Mouse (Mus musculus) stomach, embryonic 15.5 days (tissue): ENCODE measurements around the gene Insr. TPM values are rescaled to one million over a fixed set of nuclear protein-coding genes. Genes with fewer than 3 reads are reported as not detected.
"Not testable (repeated sequence)": the region's sequence is repeated elsewhere in the genome, so short reads cannot be mapped to it uniquely, and the experiment has no call there.

Experiments
- ATAC-seq: fragments of 200-750 bp; cut with Nextera tagmentation; 2 replicates; pipeline ENCODE4 v1.8.0; 2017; ENCODE audit warnings: low read depth, moderate number of reproducible peaks, moderate TSS enrichment; ENCODE audit not compliant: insufficient read depth, low FRiP score
- H3K27ac ChIP-seq: fragments of 300-500 bp; sonication (generic); 2 replicates; pipeline ENCODE4 v1.5.1; 2015; ENCODE audit warnings: mild to moderate bottlenecking, inconsistent platforms
- H3K27me3 ChIP-seq: fragments of 300-500 bp; sonication (generic); replicated peaks from 2 replicates; pipeline ENCODE4 v1.6.1; 2015; ENCODE audit warnings: inconsistent platforms
- H3K36me3 ChIP-seq: fragments of 300-500 bp; sonication (generic); 2 replicates; pipeline ENCODE4 v1.6.1; 2015; ENCODE audit warnings: inconsistent platforms
- H3K4me1 ChIP-seq: fragments of 300-500 bp; sonication (generic); 2 replicates; pipeline ENCODE4 v1.6.1; 2015; ENCODE audit warnings: inconsistent platforms
- H3K4me2 ChIP-seq: fragments of 300-500 bp; sonication (generic); 2 replicates; pipeline ENCODE4 v1.6.1; 2015; ENCODE audit warnings: mild to moderate bottlenecking, inconsistent platforms
- H3K4me3 ChIP-seq: fragments of 300-500 bp; sonication (generic); replicated peaks from 2 replicates; pipeline ENCODE4 v1.5.1; 2015; ENCODE audit warnings: inconsistent platforms
- H3K9ac ChIP-seq: fragments of 300-500 bp; sonication (generic); 2 replicates; pipeline ENCODE4 v1.6.1; 2015; ENCODE audit warnings: inconsistent platforms
- H3K9me3 ChIP-seq: fragments of 300-500 bp; sonication (generic); 2 replicates; pipeline ENCODE4 v1.6.1; 2016; ENCODE audit warnings: inconsistent platforms
- WGBS: fragments of 180-500 bp; shearing (Covaris S2); methylation state at CpG from one replicate; pipeline ENCODE4 v1.1.7; 2015; 5-methylcytosine and 5-hydroxymethylcytosine counted together
- polyA plus RNA-seq: library from polyadenylated mRNA; unstranded; fragments of >200 nt; fragmentation: Nextera tagmentation; extraction: Ambion mirVana; gene quantifications from 2 replicates; pipeline ENCODE4 v1.2.1, GENCODE M21; 2015

Insr gene
- 37.9 and 40.2 TPM in 2 replicates for polyA plus RNA-seq

DNA sequence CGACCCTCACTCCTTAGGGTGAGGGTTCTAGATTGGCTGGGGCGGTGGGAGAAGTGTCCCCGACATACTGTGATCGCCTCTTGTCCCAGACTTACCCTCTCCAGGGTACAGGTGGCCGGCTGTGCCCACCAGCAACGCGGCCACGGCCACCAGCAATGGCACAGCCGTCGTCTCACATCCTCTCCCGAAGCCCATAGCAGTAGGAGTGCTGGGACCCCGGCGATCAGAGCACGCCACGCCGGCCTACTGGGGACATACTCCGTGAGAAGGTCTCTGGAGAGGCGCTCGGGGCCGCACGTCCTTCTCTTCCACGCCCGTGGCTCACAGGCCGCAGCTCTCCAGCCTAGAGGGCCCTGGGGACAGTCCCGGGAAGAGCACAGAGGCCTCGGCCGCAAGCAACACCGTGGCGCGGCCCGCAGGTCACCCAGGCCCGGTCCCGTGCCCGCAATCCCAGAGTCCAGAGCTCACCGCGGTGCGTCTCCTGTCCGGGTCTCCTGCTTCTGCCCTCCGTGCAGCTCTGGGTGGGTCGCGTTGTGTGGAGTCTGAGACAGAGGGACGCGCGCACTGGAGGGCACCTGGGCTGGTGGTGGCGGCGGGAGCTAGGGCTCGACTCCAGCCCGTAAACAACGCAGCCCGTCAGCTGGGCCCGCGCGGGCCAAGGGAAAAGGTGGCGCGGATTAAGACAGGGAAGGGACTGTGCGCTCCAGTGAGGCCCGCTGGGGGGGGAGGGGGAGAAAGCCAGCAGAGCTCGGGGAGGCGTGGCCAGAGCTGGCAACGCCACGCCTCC, at the start of gene Insr:
Gene Insr (minus strand): TSS at position 684 of the 787 bp plus-strand sequence.
- H3K9ac ChIP-seq = peak within 1 kb of the TSS; percentile 77
- H3K4me2 ChIP-seq = peak within 1 kb of the TSS; percentile 78
- H3K27me3 ChIP-seq = no peaks in the 10 kb centered on the region
- under 1% methylated on average over 60 of the region's 61 CpGs for WGBS
- no peaks in the 10 kb centered on the region for H3K36me3 ChIP-seq
- peaks cover 5% of the 10 kb centered on the region; the same call in 1 of the 2 replicates for H3K4me1 ChIP-seq
- H3K4me3 ChIP-seq = peak within 1 kb of the TSS; percentile 79
- ATAC-seq = peak; percentile 91
- H3K9me3 ChIP-seq = no peaks in the 10 kb centered on the region
- H3K27ac ChIP-seq = peak within 1 kb of the TSS; percentile 57; the same call in 1 of the 2 replicates

DNA sequence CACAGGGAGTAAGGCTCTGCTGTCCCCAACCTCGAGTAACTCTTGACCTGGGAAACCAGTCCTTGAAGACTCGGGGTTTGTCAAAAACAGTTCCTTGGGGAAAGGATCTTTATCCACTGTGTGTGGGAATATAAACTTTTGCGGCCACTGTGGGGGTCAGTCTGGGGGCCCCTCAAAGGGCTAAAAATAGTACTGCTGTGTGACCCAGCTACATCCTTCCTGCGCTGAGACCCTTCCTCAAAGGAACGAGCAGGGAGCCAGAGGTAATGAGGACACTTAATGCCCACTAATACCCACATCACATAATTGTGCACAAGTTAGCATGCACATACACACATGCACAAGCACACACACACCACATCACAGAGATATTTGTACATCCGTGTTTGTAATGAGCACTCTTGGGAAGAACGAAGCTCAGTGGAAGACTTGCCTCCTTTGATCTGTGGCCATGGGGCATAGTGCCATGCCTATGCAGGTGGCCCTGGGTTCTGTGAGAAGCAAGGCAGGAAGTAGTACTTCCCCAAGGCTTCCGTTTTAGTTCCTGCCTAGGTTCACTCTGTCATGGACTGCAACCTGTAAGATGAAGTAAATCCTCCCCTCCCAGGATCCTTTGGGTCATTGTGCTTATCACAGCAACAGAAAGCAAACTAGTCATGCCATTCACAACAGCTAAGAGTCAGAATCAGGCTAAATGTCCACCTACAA, 48.3 kb upstream of the Insr start:
- no peak for ATAC-seq
- Histone ChIP-seq H3K27ac (no peak overlapping the region), H3K27me3 (no peaks in the 10 kb centered on the region), H3K36me3 (no peaks in the 10 kb centered on the region), H3K4me2 (no peak overlapping the region), H3K9me3 (no peaks in the 10 kb centered on the region), H3K4me1 (no peaks in the 10 kb centered on the region), H3K4me3 (no peak overlapping the region), H3K9ac (no peak overlapping the region)
- 55% methylated on average over 8 of the region's 8 CpGs for WGBS

DNA sequence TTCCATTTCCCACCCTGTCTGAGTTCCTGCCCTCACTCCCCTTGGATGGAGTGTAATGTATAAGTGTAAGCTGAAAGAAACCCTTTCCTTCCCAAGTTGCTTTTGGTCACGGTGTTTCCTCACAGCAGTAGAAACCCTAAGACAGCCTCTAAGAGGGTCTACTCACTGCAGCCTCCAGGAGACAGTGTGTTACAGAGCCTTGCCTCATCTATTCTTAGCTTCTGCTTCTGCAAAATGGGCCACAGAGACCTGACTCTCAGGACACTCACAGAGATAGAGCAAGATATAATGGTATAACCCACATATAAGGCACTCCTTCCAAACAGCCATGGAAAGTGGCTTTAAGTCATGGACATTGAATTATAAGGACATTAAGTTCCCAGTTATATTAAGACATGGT, 47.6 kb upstream of the Insr start:
- Histone ChIP-seq H3K4me1 (no peaks in the 10 kb centered on the region), H3K4me2 (no peak overlapping the region), H3K36me3 (no peaks in the 10 kb centered on the region), H3K9me3 (no peaks in the 10 kb centered on the region), H3K27ac (no peak overlapping the region), H3K9ac (no peak overlapping the region), H3K4me3 (no peak overlapping the region), H3K27me3 (no peaks in the 10 kb centered on the region)
- ATAC-seq = no peak
- WGBS = 78% methylated on average over 1 of the region's 1 CpGs

DNA sequence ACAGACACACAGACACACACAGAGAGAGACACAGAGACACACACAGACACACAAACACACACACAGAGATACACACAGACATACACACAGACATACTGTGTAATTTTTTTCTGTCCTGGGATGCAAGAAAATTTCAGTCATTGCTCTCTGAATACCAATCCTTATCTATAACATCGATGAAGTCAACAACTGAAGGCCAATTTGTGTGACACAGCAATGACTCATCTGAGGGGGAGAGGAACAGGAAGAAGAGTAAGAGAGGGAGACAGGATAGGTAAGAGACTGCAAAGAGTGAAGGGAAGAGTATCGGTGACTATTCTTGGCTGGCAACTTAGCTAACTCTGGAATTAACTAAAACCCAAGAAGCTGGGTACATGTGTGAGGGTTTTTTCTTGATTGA, 44.8 kb upstream of the Insr start:
- no peaks in the 10 kb centered on the region for H3K27me3 ChIP-seq
- no peak overlapping the region for H3K27ac ChIP-seq
- ATAC-seq = no peak
- no peaks in the 10 kb centered on the region for H3K9me3 ChIP-seq
- no peaks in the 10 kb centered on the region for H3K4me1 ChIP-seq
- no peaks in the 10 kb centered on the region for H3K36me3 ChIP-seq
- H3K4me2 ChIP-seq = no peak overlapping the region
- 77% methylated on average over 2 of the region's 2 CpGs for whole genome bisulfite sequencing
- no peak overlapping the region for H3K4me3 ChIP-seq
- no peak overlapping the region for H3K9ac ChIP-seq

DNA sequence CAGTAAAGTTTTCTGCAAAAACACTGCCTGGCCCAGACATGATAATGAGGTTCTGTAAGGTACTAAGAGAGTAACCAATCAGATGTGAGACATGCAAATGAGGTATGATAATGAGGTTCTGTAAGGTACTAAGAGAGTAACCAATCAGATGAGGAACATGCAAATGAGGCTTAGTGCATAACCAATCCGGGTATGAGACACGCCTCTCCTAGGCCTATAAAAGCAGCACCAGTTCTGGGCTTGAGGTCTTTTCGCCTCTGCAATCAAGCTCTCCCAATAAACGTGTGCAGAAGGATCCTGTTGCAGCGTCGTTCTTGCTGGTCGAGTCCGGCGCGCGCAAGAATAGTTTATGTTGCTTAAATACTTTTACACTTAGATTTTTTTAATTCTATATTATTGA, 39.9 kb upstream of the Insr start:
- WGBS = 92% methylated on average over 10 of the region's 11 CpGs
- H3K4me3 ChIP-seq, ATAC-seq, H3K9me3 ChIP-seq, H3K27me3 ChIP-seq, H3K4me1 ChIP-seq, H3K4me2 ChIP-seq, H3K9ac ChIP-seq, H3K36me3 ChIP-seq, H3K27ac ChIP-seq: not testable (repeated sequence)

DNA sequence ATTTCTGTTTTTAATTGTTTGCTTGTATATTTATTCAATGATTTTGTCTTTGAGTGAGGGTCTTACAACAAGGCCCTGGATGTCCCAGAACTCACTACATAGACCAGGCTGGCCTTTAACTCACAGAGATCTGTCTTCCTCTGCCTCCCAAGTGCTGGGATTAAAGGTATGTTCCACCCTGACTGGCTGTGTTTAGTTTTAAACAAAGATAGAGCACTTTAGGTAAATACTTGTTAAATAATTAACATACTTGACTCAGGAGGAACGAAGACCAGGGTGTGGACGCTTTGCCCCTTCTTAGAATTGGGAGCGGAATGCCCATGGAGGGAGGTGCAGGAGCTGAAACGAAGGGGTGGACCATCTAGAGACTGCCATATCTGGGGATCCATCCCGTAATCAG, 37.2 kb upstream of the Insr start:
- Histone ChIP-seq H3K4me2 (no peak overlapping the region), H3K9me3 (no peaks in the 10 kb centered on the region), H3K9ac (no peak overlapping the region), H3K27me3 (no peaks in the 10 kb centered on the region), H3K27ac (no peak overlapping the region), H3K4me3 (no peak overlapping the region), H3K4me1 (no peaks in the 10 kb centered on the region), H3K36me3 (no peaks in the 10 kb centered on the region)
- 69% methylated on average over 5 of the region's 5 CpGs for WGBS
- no peak for ATAC-seq

DNA sequence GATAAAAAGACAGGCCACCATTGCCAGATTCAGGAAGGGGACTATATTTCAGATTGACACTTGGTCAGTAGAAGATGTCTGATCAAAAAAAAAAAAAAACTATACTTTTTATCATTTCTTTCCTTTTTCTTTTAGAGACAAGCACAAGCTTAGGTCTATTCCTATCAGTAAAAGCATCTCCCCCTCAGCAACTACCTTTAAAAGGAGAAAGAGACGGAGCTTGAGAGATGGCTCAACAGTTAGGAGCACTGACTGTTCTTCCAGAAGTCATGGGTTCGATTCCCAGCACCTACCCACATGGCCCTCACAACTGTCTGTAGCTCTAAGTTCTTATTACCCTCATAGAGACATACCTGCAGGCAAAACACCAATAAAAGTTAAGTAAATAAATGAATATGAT, 34.9 kb upstream of the Insr start:
- WGBS = 72% methylated on average over 2 of the region's 2 CpGs
- no peak overlapping the region for H3K4me3 ChIP-seq
- H3K27me3 ChIP-seq = no peaks in the 10 kb centered on the region
- no peaks in the 10 kb centered on the region for H3K36me3 ChIP-seq
- no peak for ATAC-seq
- H3K4me2 ChIP-seq = no peak overlapping the region
- no peak overlapping the region for H3K27ac ChIP-seq
- H3K9me3 ChIP-seq = no peaks in the 10 kb centered on the region
- H3K4me1 ChIP-seq = no peaks in the 10 kb centered on the region
- no peak overlapping the region for H3K9ac ChIP-seq

DNA sequence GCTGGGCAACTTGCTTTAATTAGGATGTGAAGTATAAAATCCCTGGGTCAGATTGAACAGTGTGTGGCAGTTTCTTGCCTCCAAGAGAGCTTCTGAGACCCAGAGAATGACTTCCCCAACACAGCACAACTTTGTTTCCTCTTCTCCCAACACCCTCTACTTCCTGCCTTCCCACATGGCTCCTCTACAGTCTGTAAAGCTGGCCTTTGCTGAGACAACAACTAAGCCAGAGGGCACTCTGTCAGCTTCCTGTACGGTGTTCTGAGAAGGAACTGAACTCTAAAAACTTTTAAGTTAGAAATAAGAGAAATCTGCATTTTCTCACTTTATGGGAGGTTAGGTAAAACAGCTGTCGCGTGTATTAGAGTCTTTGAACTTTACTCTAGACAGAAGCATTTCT, 34.4 kb upstream of the Insr start:
- H3K4me2 ChIP-seq = no peak overlapping the region
- H3K4me3 ChIP-seq = no peak overlapping the region
- no peak overlapping the region for H3K9ac ChIP-seq
- H3K36me3 ChIP-seq = no peaks in the 10 kb centered on the region
- WGBS = 56% methylated on average over 3 of the region's 3 CpGs
- H3K4me1 ChIP-seq = no peaks in the 10 kb centered on the region
- no peak overlapping the region for H3K27ac ChIP-seq
- ATAC-seq = no peak
- no peaks in the 10 kb centered on the region for H3K27me3 ChIP-seq
- H3K9me3 ChIP-seq = no peaks in the 10 kb centered on the region

DNA sequence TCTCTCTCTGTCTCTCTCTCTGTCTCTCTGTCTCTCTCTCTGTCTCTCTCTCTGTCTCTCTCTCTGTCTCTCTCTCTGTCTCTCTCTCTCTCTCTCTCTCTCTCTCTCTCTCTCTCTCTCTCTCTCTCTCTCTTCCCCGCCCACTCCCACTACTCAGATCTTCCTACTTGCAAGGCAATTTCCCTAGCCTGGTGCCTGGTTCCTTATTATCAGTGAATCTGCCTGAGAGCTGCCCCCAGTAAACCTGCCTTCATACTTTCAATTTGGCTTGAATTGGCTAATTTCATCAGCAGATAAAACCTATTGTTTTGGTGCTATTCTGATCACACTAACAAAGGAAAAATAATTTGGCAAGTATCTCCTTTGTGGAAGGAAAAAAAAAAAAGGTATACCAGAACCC, 34.0 kb upstream of the Insr start:
- H3K9ac ChIP-seq, H3K4me2 ChIP-seq, H3K27ac ChIP-seq, H3K4me1 ChIP-seq, H3K36me3 ChIP-seq, H3K9me3 ChIP-seq, H3K4me3 ChIP-seq, H3K27me3 ChIP-seq, ATAC-seq: not testable (repeated sequence)
- WGBS = 70% methylated on average over 1 of the region's 1 CpGs

DNA sequence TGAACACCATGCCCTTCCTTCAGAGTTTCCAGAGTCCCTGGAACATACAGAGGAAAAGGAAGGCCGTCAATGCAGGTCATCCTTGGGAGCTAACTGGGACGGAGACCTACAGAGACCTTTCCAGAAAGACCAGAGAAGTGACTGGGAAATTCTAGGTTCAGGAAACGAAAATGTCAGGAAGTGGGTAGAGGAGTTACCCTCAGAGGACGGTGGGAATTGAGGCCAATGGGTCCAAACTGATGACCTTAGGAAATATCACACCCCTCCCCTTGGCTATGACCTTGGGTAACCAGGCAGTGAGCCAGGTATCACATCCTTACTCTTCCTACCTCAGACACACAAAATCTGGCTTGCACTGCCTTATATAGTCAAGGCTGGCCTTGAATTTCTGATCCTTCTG, 32.1 kb upstream of the Insr start:
- ATAC-seq = no peak
- WGBS = 77% methylated on average over 4 of the region's 4 CpGs
- H3K4me1 ChIP-seq = no peaks in the 10 kb centered on the region
- H3K27me3 ChIP-seq = no peaks in the 10 kb centered on the region
- no peak overlapping the region for H3K27ac ChIP-seq
- H3K4me3 ChIP-seq = no peak overlapping the region
- no peaks in the 10 kb centered on the region for H3K36me3 ChIP-seq
- no peak overlapping the region for H3K4me2 ChIP-seq
- no peak overlapping the region for H3K9ac ChIP-seq
- H3K9me3 ChIP-seq = no peaks in the 10 kb centered on the region

DNA sequence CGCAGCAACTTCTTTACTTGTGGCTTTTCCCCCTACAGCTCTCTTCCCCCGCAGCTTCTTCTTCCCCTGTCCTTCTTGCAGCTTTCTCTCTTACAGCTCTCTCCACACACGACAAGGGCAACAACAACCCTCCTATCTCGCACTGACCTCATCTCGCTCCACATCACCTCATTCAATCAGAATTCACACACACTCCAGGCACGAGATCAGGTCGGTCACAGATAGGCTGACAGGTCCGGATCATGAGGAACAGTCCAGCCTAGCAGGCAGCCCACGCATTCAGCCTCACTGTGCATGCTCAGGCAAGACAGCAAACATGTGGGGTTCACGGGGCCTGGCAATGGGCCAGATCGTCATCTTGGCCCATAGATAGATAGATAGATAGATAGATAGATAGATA, 30.2 kb upstream of the Insr start:
- Histone ChIP-seq H3K4me2 (no peak overlapping the region), H3K4me1 (no peaks in the 10 kb centered on the region), H3K4me3 (no peak overlapping the region), H3K36me3 (no peaks in the 10 kb centered on the region), H3K9me3 (no peaks in the 10 kb centered on the region), H3K27ac (no peak overlapping the region), H3K9ac (no peak overlapping the region), H3K27me3 (no peaks in the 10 kb centered on the region)
- 80% methylated on average over 11 of the region's 11 CpGs for WGBS
- no peak for ATAC-seq

DNA sequence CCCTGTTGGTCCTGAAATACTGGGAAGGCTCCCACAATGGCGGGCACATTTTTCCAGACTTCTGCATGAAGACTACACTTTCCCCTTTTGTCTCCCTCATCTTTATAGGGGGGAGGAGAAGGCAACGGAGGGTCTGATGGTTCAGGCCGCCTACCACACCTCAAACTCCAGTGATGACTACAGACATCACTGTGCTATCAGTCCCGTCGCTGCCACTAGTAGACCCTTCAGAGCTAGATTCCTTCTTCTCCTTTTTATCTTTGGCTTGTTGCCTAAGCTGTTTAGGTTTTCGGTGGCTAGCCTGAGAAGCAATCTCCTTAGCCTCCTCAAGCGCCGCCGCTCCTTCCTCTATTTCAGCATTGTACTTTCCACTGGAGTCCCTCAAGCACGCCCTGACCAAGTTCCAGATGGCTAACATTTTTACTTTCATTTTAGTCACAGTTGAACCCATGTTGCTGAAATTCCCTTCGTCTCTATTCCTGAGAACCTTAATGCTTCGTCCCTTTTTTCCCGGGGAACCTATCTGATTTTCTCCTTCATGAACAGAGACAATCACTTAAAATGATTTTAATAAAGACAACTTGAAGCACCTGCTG, 28.9 kb upstream of the Insr start:
- not testable (repeated sequence) for ATAC-seq, H3K9me3 ChIP-seq, H3K27ac ChIP-seq, H3K36me3 ChIP-seq, H3K9ac ChIP-seq, H3K4me2 ChIP-seq, H3K4me3 ChIP-seq, H3K27me3 ChIP-seq, H3K4me1 ChIP-seq
- WGBS = 89% methylated on average over 13 of the region's 13 CpGs
